Mouse (Mus musculus): Measurements from ENCODE around the gene Agps.

Gene Agps

DNA sequence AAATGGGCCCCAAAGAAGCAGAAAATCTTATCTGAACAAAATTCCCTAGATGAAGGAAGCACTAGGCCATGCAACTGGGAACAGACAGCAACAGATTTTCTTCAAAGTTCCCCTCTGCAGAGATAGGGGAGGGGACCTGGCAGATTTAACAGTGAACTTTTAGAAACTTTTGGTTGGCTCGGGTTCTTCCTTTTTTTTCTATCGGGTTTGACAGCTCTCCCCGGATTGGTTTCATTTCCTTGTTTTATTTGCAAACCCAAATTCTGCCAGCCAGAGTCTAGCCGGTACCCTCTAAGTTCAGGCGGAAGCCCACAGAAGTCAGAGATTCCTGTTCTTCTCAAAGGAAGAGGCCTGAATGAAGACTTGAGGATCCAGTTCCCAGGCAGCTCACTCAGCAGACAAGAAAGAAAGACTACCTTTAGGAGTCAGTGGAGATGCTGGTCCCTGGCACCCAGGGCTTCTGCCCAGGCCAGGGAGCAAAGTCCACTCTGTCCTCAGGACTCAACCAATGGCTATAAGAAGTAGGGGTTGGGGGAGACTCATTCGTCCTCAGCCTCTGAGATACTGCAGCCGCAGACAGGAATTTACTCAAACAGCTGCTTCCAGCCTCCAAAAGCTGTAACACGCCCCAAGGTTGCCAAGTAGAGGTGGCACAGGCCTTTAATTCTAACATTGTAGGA lies 2.9 kb upstream of the Agps start:
- DNase-seq (ENCODE audit: low read depth, low spot score): no peak

DNA sequence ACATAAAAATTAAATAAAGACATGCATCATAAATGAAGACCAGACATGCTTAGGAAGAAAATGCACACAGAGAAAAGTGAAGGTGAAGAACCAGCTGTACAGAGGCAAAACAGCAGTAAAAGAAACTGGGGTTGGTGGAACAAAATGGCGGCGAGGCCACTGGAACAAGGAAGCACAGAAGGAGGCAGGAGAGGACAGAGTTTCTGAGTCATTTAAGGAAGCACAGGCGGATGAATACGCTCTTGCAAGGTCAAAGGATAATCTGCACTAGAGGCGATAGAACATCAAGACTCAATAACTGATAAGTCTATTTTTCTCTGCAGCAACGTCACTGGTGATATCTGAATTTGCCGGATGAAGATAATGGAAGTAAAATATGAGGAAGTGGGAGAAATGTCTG lies 1.7 kb upstream of the Agps start:
- no peak for DNase-seq (ENCODE audit: low read depth, low spot score)

DNA sequence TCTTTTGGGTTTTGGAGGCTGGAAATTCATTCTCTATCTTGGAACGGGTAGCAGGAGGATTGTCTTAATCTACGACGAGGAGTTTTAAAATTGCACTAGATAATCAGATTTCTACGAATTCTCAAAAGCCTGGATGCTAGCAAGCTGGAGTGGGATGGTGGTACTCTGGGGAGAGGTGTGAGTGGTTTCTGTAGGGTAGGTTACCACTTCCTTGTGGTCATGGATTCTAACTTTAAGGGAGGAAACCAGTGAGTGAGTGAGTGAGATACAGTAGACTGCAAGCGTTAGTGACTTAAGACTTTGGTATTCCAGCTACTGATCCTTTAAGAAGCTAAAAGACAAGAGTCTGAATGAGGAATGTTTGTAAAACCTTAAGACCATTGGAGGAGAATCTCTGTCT lies 804 bp downstream of the Agps start:
- DNase-seq (ENCODE audit: low read depth, low spot score): peak; percentile 13

DNA sequence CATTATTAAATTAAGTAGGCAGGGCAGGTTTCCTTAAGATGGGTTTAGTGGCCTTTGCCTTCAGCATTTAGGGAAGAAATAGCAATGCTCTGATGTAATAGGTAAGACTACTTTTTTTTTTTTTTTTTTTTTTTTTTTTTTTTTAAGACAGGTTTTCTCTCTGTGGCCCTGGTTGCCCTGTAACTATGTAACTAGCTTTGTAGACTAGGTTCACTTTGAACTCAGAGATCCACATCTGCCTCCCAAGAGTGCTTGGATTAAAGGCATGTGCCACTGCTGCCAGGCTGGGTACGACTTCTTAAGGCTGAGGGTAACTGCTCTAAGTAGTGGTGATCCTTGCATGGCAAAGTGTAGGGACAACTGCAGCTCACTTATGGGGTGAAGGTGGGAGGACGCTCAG lies 2.5 kb downstream of the Agps start:
- DNase-seq (ENCODE audit: low read depth, low spot score): no peak

DNA sequence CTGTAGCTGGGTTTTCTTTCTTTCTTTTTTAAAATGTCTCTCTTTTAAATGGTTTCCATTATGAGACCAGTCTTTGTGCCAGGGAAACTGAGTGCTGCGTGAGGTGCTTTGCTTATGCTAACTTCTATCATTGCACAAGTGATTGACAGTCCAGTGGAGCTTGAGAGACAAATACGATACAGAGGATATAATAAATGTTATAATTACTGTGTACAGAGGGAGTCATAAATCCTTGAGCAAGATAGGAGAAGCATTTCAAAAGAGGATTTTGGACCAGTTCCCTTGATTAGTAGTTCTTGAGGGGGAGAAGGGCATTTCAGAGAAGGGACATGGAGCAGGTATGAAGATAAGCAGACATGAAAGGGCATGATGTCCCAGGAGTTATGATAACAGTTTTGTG lies 10.3 kb downstream of the Agps start:
- no peak for DNase-seq (ENCODE audit: low read depth, low spot score)

DNA sequence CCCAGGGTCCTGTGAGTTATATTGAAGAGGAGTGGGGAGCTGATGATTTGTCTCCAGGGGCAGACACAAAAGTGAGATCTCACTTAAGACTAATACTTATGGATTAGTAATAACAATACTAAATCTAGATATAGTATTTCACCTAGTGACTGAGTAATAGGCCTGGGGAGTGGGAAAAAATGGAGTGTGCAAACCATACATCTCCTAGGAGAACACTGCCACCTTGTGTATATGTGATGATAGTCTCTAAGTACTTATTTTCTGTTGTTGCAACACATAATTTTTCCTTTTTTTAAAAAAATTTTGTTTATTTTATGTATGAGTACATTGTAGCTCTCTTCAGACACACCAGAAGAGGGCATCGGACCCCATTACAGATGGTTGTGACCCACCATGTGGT lies 15.7 kb downstream of the Agps start:
- no peak for DNase-seq (ENCODE audit: low read depth, low spot score)

DNA sequence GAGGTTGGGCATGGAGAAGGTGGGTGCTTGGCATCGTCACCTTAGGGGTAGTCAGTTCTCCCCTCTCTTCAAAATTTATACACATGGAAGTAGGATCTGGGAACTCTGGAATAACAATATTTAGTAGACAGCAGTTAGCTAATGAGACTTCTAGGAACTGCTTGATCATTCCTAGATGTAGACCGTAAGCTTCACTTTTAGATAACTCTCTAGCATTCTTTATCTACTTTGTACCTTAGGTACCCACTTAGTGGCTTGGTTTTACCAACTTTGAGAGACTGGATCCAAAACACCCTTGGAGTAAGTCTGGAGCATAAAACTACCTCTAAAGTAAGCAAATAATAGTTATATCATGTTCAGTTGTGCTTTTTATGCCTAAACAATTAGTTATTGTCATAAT lies 20.5 kb downstream of the Agps start:
- no peak for DNase-seq (ENCODE audit: low read depth, low spot score)

DNA sequence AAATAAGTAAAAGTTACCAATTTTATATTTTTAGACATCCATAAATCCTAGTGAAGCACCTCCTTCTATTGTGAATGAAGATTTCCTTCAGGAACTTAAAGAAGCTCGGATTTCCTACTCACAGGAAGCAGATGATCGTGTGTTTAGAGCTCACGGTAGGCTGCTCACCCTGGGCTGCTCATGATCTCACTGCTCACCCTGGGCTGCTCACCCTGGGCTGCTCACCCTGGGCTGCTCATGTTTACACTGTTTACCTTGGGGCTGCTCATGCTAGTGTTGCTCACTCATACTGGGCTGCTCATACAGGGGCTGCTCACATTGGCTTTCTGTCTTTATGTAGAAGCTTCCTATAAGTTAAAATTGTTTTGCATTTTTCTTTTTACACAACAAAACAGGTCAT lies 22.2 kb downstream of the Agps start:
- no peak for DNase-seq (ENCODE audit: low read depth, low spot score)

DNA sequence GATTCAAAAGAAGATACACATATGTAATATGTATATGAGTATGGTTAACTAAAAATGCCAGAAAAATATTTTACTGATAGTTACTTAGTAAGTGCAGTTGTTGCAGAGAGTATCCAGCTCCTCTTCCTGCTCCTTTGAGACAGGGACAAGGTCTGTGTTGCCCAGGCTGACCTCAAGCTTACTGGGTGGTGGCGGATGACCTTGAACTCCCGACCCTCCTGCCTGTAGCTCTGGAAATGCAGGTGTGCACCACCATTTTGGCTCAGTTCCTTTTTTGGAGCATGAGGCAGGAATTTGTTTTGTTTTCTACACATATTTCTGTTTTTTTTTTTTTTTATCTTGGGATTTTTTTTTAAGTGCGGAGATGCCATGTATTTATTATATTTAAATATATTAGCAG lies 29.1 kb downstream of the Agps start:
- no peak for DNase-seq (ENCODE audit: low read depth, low spot score)

DNA sequence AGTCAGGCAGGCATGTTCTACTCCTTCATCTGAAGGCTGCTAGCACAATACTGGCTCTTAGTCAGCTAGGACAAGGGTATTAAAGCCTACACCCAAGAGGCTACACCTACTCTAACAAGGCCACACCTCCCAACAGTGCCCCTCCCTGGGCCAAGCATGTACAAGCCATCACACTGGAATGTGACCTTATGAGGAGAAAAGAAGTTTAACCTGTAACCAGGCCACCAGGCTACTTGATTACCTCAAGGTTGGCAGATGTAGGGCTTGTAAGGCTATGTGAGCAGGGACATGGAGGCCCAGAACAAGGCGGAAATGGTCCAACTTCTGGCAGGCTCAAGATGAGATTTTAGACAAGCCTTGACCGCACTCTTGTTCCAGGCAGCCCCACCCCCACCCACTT lies 37.6 kb downstream of the Agps start:
- DNase-seq (ENCODE audit: low read depth, low spot score): no peak

DNA sequence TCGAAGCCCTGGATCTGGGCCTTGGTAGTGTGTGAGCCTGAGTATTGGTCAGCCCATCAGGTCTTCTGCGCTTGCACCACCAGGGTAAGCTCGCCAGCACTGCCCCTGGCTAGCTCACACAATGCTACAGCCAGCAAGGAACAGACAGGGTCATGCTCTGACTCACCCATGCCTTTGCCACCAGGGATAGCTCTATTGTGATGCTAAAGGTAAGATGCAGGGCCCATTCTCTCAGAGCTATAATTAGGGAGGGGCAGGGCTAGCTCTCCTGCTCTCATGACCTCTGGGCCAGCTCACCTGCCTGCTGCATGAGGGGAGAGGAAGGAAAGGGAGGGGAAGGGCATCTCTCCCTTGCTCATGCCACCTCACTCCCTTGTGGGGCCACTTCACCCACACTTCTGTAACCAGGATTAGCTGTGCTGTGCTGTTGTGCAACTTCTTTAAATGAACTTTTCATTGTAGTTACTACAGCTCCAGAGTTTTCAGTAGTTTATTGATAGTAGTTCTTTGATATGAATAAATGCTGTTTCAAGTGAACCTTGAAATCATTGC lies 42.1 kb downstream of the Agps start:
- DNase-seq (ENCODE audit: low read depth, low spot score): no peak

DNA sequence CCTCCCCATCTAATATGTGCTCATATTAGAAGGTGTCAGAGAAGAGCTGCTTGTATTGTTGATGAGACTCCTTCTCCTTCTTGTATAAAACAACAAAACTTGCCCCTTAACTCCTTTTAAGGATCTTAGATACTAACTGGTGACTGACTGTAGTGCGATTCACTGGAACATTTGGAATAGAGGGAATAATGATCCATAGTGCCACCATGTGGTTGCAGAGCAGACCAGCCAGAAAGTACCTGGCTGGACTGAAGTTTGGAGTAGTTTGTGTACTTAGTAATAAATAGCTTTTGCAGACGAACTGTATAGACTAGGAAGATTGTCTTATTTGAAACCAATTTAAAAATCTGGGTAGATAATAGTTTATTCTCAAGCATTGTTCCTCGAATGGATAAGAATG lies 47.8 kb downstream of the Agps start:
- no peak for DNase-seq (ENCODE audit: low read depth, low spot score)

DNA sequence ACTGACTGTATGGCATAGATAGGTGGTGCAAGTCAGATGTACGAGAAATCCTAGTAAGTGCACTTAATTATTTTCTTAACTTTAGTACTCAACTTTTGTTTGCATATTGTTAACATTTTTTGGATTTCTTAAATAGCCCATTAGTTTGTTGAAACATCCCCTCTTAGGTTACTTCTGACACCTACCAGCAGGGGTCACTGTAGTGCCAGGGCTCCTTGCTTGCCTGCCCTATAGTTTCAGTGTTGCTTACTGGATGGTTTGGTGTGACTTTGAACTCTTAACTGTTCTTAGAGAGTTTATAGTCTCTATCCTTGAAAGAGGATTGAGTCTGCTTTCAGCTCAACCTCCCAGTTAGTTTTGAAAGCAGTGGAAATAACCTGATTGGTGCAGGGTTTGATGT lies 51.6 kb downstream of the Agps start:
- peak; percentile 41 for DNase-seq (ENCODE audit: low read depth, low spot score)

DNA sequence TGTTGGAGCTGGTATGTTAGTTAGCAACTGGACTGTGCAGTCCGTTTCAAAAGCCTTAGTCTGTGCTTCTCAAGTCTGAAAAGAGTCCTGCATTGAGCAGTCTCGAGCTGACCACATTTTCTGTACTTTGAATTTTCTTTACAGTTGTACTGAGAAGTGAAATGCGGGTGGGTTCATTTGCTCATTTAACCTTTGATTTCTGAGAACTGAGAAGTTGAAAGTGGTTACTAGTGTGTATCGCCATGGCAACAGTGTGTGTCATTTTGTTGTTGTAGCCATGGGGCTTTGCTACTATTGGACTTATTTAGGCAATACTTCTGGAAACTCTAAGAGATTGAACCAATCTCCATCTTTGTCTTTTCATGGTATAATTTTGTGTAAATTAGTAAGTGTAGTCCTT lies 60.0 kb downstream of the Agps start:
- DNase-seq (ENCODE audit: low read depth, low spot score): no peak

DNA sequence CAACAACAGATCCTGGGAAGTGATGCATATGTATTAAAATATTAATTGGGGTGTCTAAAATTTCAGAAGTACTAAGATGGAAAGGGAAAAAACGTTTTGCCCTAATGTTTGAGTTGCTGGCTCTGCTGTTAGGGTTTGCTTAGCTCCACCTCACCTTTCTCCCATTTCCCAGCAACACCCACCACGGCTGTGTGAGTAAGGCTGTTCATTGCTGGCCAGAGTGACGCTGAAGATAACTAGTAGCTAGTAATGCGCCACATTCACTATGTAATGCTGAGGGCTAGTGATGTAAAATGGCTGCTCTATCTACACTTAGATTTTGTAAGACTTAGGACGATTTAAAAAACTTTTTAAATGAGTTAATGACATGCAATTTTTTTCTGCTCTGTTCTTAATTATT lies 63.7 kb downstream of the Agps start:
- DNase-seq (ENCODE audit: low read depth, low spot score): no peak

DNA sequence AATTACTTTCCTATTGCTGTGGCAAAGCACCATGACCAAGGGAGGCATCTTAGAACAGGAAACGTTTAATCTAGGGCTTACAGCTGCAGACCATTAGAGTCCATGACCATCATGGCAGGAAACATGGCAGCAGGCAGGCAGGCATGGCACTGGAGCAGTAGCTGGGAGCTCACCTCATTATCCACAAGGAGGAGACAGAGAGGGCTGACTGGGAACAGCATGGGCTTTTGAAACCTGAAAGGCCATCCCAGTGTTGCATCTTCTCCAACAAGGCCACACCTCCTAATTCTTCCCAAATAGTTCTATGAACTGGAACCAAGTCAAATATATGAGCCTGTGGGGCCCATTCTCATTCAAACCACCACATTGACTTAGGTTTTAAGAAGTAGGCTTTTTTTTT lies 68.3 kb downstream of the Agps start:
- DNase-seq (ENCODE audit: low read depth, low spot score): no peak

DNA sequence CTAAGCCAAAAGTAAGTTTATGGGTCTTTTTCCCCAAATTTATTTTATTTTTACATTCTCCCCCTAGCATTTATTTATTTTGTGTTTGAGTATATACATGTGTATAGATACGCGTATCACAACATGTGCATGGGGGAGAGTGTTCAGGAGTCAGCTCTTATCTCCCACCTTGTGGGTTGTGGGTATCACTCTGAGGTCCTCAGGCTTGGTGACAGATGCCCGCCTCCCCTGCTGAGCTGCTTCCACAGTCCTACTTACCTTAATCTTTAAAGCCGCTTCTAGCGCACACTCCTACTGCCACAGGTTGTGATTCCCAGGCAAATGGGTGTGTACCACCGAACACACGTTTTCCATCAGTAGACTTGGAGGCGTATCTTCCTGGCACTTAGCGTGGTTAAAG lies 69.9 kb downstream of the Agps start:
- no peak for DNase-seq (ENCODE audit: low read depth, low spot score)

DNA sequence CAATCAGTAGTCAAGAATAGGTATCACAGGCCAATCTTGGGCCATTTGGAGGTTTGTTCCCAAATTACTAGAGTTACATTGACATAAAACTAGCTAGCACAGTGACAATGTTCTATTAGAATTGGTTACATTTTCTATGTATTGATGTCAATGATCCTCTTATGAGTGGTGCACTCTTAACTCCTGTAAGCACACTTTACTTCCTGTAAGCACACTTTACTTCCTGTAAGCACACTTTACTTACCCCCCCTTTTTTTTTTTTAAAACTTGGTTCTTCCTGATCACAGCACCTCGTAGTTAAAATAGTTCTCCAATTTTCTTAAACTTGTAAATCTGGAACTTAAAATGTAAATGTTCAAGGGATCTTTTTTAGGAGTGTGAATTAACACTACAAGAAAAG lies 75.2 kb downstream of the Agps start:
- no peak for DNase-seq (ENCODE audit: low read depth, low spot score)

DNA sequence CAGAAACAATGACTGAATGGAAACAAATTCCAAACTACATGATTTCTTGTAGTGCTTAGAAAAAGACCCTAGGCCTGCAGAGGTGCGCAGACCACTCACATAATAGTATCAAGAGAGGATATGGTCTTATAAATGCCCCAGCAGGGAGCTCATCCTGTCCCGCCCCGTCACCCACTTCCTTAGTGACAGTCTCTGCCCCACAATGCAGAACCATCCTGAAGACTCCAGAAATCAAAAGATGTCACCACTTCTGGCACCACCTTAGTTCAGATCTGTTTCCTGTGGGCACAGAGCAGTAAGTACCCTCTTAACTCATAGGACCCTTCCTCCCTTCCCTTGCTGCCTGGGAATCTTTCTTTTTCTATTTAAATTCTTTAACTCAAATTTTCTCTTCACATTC lies 83.1 kb downstream of the Agps start:
- DNase-seq (ENCODE audit: low read depth, low spot score): no peak

DNA sequence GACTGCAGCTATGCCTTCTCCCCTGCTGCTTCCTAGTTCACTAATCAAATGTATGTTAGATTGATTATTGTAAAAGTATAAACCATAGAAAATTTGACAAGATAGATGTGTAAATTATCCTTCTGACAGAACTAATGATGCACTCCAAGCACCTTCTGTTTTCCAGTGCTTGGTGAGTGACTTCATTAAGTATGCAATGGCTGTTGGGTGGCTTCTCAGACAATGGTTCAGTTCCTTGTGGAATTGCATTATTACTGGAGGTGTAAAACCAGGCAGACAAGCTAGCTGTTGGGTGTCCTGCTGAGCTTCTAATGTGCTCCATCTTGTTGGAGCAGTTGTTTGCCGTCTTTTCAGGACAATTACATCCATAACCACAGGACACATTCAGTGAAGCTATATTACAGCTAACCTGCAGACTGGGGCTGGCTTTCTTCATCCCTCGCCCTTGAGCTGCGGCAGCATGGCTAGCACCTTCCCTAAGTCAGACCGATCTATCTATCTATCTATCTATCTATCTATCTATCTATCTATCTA lies 91.9 kb downstream of the Agps start:
- DNase-seq (ENCODE audit: low read depth, low spot score): no peak

DNA sequence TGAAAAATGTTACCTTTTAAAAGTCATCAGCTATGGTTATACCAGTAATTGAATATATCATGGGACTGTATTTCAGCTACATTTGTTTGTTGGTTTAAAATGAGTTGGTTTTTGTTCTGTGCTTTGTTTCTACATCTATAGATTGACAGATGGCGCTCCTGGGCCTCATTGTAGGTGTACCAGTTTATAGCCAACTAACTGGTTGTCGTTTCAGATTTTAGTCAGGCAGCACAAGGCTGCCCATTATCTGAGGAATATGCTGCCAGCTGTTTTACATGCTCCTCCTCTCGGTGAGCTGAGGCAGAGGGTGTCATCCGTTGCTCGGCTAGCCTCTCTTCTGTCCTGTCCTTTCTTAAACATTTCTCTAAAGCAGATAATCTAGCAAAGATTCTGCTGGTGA lies 94.1 kb downstream of the Agps start:
- no peak for DNase-seq (ENCODE audit: low read depth, low spot score)

DNA sequence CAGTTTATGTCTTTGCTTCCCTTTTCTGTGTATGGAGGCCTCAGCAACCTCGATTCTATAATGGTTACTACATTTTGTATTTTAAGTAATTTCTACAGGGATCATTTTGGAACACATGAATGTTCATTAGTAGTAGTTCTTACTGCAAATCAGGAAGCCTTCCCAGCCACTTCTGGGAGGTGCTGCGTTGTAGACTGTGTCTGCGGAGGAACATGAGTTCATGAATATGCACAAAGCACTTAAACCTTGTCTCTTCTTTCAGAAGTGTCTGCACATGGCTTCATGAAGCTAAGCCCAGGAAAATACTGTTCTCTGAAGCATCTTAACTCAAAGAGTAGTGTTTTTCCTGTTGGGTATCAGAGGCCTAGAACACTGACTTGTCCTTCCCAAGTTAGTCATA lies 96.0 kb downstream of the Agps start:
- DNase-seq (ENCODE audit: low read depth, low spot score): no peak

DNA sequence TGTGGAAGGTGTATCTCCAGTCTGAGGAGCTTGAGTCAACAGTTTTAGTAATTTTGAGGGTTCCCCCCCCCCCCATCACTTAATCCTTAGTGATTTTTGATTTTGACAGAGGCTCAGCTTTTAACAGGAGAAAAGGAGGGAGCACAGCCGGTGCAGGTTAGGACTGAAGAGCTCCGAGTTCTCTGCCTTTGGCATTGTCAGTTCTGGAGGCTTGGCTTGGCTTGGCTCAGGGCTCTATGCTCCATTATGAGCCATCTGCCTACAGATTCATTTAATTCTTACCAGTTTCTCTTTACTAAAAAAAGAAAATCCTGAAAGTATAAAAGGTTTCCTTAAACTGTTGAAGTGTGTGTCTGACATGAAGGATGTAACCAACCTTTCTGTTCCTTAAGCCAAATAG lies 97.2 kb downstream of the Agps start:
- DNase-seq (ENCODE audit: low read depth, low spot score): no peak
